Mouse (Mus musculus) C2C12 (cell line): ENCODE measurements around the gene Palld. TPM values are rescaled to one million over a fixed set of nuclear protein-coding genes. Genes with fewer than 3 reads are reported as not detected.

Experiments
- H3K27me3 ChIP-seq: one replicate; pipeline ENCODE4 v1.6.1; 2011; ENCODE audit not compliant: control insufficient read depth, insufficient read depth, insufficient read length
- H3K36me3 ChIP-seq: one replicate; pipeline ENCODE4 v1.6.1; 2011; ENCODE audit not compliant: control insufficient read depth, insufficient read depth
- H3K4me3 ChIP-seq: one replicate; pipeline ENCODE4 v1.5.1; 2011; ENCODE audit warnings: mild to moderate bottlenecking, control low read depth; ENCODE audit not compliant: poor library complexity, insufficient read depth, severe bottlenecking
- H3K79me2 ChIP-seq: one replicate; pipeline ENCODE4 v1.6.1; 2011; ENCODE audit not compliant: control insufficient read depth, insufficient read depth
- H3K79me3 ChIP-seq: one replicate; pipeline ENCODE4 v1.6.1; 2011; ENCODE audit warnings: low read depth, control low read depth
- H3ac ChIP-seq: one replicate; pipeline ENCODE3; 2011; ENCODE audit warnings: low read depth; ENCODE audit not compliant: control insufficient read depth, insufficient read length
- CEBPB ChIP-seq: IDR thresholded peaks from one replicate; pipeline ENCODE4 v1.6.1; 2011; ENCODE audit warnings: low read depth, mild to moderate bottlenecking, control low read depth, moderate library complexity
- CTCF ChIP-seq: IDR thresholded peaks from one replicate; pipeline ENCODE4 v1.5.1; 2011; ENCODE audit not compliant: control insufficient read depth, insufficient read depth, insufficient read length
- FOSL1 ChIP-seq: IDR thresholded peaks from one replicate; pipeline ENCODE4 v1.8.0; 2011; ENCODE audit warnings: mild to moderate bottlenecking, low read length; ENCODE audit not compliant: poor library complexity, insufficient read depth, severe bottlenecking
- MAX ChIP-seq: IDR thresholded peaks from one replicate; pipeline ENCODE4 v1.6.1; 2011; ENCODE audit warnings: mild to moderate bottlenecking, control low read depth
- MYOD1 ChIP-seq: IDR thresholded peaks from one replicate; pipeline ENCODE4 v1.6.1; 2011; ENCODE audit warnings: low read depth; ENCODE audit not compliant: control insufficient read depth, insufficient read length
- MYOG ChIP-seq: IDR thresholded peaks from one replicate; pipeline ENCODE4 v1.6.1; 2011; ENCODE audit not compliant: control insufficient read depth, insufficient read length; ENCODE audit errors: extremely low read depth
- USF1 ChIP-seq: IDR thresholded peaks from one replicate; pipeline ENCODE4 v1.6.1; 2011; ENCODE audit warnings: low read depth, mild to moderate bottlenecking, control low read depth, moderate library complexity
- polyA plus RNA-seq: library from polyadenylated mRNA; unstranded; fragments of >200 nt; fragmentation: generic; extraction: Trizol; gene quantifications from one replicate; pipeline ENCODE4 v1.2.1, GENCODE M21; 2012; ENCODE audit warnings: missing spikeins

Gene Palld
- polyA plus RNA-seq, 1 experiment = 79.5 TPM

DNA sequence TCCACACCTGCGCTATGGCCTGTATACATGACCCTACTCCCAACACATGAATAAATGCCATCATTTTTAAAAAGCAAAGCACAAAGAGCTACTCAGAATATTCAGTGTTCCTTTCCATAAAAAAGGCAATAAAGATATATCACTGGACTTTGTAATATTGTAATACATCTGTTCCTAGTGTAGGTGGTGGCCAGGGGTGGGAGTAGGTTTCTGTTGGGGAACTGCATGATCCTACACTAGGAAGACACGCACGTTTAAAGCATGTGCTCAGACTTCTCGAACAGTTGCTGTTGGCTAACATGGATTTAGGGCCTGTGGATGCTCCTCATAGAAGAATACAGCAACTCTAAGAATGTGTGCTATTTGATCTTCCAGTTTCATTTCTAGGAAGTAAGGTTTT lies 165.0 kb downstream of the Palld start:
- no peak overlapping the region for H3ac ChIP-seq
- peaks cover 9% of the 10 kb centered on the region for H3K36me3 ChIP-seq
- H3K79me2 ChIP-seq = peaks cover 11% of the 10 kb centered on the region
- TF ChIP-seq CEBPB = no peak
- no peak for TF ChIP-seq MYOG
- TF ChIP-seq CTCF = no peak
- TF ChIP-seq MYOD1 = no peak
- no peak for TF ChIP-seq FOSL1
- TF ChIP-seq MAX = no peak
- no peak for TF ChIP-seq USF1
- peaks cover 6% of the 10 kb centered on the region for H3K79me3 ChIP-seq
- H3K4me3 ChIP-seq = no peak overlapping the region
- no peaks in the 10 kb centered on the region for H3K27me3 ChIP-seq

DNA sequence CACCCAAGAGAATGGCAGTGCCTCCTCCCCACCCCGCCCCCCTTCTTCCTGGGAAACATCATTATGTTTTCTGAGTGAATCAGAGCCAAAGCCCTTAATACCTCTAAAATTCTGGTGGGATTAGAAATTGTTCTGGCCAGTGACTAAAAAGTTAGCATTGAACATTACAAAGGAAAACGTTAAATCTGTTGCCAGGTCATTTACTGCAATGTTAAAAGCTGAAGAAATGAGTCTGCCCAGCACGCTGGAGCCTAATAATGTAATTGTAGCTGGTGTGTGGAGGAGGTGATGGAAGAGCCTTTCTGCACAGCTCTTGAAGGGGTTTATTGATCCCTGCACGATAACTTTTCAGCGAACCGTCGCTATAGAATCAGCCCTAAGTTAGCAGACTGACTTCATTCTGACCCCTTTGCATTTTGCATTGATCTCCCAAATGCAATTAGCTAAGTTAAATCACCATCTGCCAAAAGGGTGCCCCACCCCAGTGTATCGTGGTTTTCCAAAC lies 165.7 kb downstream of the Palld start:
- Histone ChIP-seq H3K36me3 (peaks cover 9% of the 10 kb centered on the region), H3K27me3 (no peaks in the 10 kb centered on the region), H3K4me3 (no peak overlapping the region), H3K79me2 (peaks cover 7% of the 10 kb centered on the region), H3K79me3 (peaks cover 5% of the 10 kb centered on the region), H3ac (no peak overlapping the region)
- TF ChIP-seq CTCF = no peak
- no peak for TF ChIP-seq MAX
- no peak for TF ChIP-seq FOSL1
- TF ChIP-seq CEBPB = no peak
- TF ChIP-seq MYOG = no peak
- no peak for TF ChIP-seq MYOD1
- TF ChIP-seq USF1 = no peak

DNA sequence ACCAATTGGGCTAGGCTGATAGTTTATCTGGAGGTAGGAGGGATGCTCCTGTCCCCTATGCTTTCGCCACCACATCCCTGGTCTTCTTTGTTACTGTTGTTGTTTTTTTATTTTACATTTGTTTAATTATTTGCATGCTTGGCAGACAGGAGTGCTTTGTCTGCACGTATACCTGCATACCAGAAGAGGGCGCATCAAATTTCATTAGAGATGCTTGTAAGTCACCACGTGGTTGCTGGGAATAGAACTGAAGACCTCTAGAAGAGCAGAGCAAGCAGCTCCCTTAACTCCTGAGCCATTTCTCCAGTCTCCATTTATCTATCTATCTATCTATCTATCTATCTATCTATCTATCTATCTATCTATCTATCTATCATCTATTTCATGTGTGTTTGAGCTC lies 166.4 kb downstream of the Palld start:
- Histone ChIP-seq H3ac (no peak overlapping the region), H3K4me3 (no peak overlapping the region), H3K27me3 (no peaks in the 10 kb centered on the region), H3K36me3 (peaks cover 15% of the 10 kb centered on the region), H3K79me3 (peaks cover 5% of the 10 kb centered on the region), H3K79me2 (peaks cover 11% of the 10 kb centered on the region)
- TF ChIP-seq CEBPB (no peak), FOSL1 (no peak), MYOG (no peak), CTCF (no peak), USF1 (no peak), MYOD1 (no peak), MAX (no peak)

DNA sequence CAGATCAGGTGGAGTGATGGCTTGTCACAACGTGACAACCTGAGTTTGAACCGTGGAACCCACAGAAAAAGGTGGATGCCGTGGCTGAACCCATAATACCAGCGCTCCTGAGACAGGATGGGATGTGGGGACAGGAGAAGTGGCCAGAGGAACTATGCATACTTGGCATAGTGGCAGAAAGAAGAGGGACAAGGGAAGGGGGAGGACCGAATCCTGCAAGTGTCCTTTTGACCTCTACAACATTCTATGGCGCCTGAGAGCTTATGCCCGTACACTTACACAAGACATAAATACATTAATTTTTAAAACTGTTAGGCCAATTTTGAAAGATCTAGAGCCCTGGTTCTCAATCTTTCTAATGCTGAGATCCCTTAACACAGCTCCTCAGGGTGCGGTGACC lies 168.3 kb downstream of the Palld start:
- Histone ChIP-seq H3ac (no peak overlapping the region), H3K4me3 (no peak overlapping the region), H3K36me3 (peaks cover 20% of the 10 kb centered on the region), H3K79me3 (peaks cover 15% of the 10 kb centered on the region), H3K27me3 (no peaks in the 10 kb centered on the region), H3K79me2 (peaks cover 18% of the 10 kb centered on the region)
- TF ChIP-seq MYOG (no peak), CTCF (no peak), CEBPB (no peak), MAX (no peak), FOSL1 (no peak), MYOD1 (no peak), USF1 (no peak)

DNA sequence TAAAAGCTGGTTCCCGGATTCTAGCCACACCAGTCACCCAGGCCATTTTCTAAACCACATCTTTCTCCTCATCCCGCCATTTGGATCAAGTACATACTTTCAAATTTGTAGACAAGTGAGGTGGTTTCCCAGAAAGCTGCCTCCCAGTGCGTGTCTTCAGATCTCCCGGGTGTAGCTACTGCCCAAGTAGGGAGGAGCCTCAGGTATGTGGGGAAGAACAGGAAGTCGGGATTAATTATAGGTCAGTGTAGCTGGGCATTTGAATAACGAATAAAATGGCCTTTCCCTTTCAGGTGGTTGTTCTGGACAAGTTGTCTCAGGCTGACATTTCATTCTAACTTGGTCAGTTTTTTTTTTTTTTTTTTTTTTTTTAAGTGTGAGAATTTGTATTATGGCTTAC lies 170.3 kb downstream of the Palld start:
- H3K79me2 ChIP-seq = peaks cover 18% of the 10 kb centered on the region
- peaks cover 29% of the 10 kb centered on the region for H3K36me3 ChIP-seq
- H3K4me3 ChIP-seq = no peak overlapping the region
- no peak overlapping the region for H3ac ChIP-seq
- peaks cover 13% of the 10 kb centered on the region for H3K79me3 ChIP-seq
- H3K27me3 ChIP-seq = no peaks in the 10 kb centered on the region
- TF ChIP-seq MYOD1 (no peak), FOSL1 (no peak), MAX (no peak), CEBPB (no peak), MYOG (no peak), USF1 (no peak), CTCF (no peak)

DNA sequence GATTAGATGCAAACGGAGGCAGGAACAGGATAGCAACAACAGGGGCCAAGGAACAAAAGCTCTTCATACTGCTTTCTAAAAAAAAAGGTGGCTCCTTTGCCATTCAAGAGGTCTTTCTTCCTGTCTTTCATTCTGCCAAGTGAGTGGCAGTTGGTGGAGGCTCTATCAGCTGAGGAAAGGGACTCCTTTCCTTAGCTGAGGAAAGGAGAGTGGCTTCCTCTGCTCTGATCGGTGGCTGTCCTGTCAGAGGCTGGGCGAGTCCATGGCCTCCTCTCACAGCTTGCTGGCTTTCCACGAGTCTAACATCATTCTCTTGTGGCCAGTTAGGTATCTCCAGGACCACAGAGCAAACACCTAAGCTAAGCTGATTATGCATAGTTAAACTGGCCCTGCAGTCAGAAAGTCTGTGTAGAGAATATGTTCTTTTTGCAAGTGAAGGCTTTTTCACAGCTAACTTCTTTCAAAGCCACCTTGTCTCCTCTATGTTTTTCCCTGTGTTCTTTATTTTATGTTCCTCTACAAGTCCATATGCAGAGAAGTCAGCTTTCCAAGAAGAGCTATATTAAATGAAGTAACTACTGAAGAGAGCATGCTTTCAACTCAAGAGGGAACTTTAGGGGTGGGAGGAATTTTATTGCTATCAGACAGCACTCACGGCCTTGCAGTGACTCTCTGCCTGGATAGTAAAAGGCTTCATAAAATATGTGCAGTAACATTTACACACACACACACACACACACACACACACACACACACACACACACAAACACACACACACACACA lies 171.0 kb downstream of the Palld start:
- H3K36me3 ChIP-seq = peaks cover 29% of the 10 kb centered on the region
- TF ChIP-seq MAX (no peak), CTCF (no peak), CEBPB (no peak), USF1 (no peak), MYOD1 (no peak), FOSL1 (no peak), MYOG (no peak)
- H3K79me3 ChIP-seq = peaks cover 15% of the 10 kb centered on the region
- peaks cover 18% of the 10 kb centered on the region for H3K79me2 ChIP-seq
- no peak overlapping the region for H3ac ChIP-seq
- no peak overlapping the region for H3K4me3 ChIP-seq
- no peaks in the 10 kb centered on the region for H3K27me3 ChIP-seq
